Mouse (Mus musculus): ENCODE measurements around the gene Mical3. TPM values are rescaled to one million over a fixed set of nuclear protein-coding genes. Genes with fewer than 3 reads are reported as not detected.

Mical3 gene
- polyA plus RNA-seq, 1 experiment: 10.3 TPM

GRCm38 (mm10) chr6:120916074-120916971 lies 214.5 kb downstream of the Mical3 start, which contains the start of gene Bid:
Gene Bid, minus strand, starts transcription at chr6:120916853.
- peak; percentile 37 for TF ChIP-seq MAX (IDR thresholded peaks at IDR 0.05)
- TF ChIP-seq CEBPB (IDR thresholded peaks at IDR 0.05; ENCODE audit: low read depth): no peak
- H3ac ChIP-seq (ENCODE audit: control insufficient read depth, insufficient read length, low read depth): peak within 1 kb of the TSS; percentile 83
- no peaks in the 10 kb centered on the region for H3K27me3 ChIP-seq (ENCODE audit: control insufficient read depth, insufficient read depth, insufficient read length)
- peaks cover 23% of the 10 kb centered on the region for H3K36me3 ChIP-seq (ENCODE audit: control insufficient read depth, insufficient read depth)
- peaks cover 52% of the 10 kb centered on the region for H3K79me2 ChIP-seq (ENCODE audit: control insufficient read depth, insufficient read depth)
- H3K79me3 ChIP-seq (ENCODE audit: low read depth): peaks cover 45% of the 10 kb centered on the region
- H3K4me3 ChIP-seq (ENCODE audit: insufficient read depth, poor library complexity, severe bottlenecking): peak within 1 kb of the TSS; percentile 82

- H3K4me3 ChIP-seq (ENCODE audit: insufficient read depth, poor library complexity, severe bottlenecking): peak overlapping the region; percentile 82
- H3K27me3 ChIP-seq (ENCODE audit: control insufficient read depth, insufficient read depth, insufficient read length): no peaks in the 10 kb centered on the region
- peaks cover 59% of the 10 kb centered on the region for H3K79me2 ChIP-seq (ENCODE audit: control insufficient read depth, insufficient read depth)
- peaks cover 27% of the 10 kb centered on the region for H3K36me3 ChIP-seq (ENCODE audit: control insufficient read depth, insufficient read depth)
- H3K79me3 ChIP-seq (ENCODE audit: low read depth): peaks cover 52% of the 10 kb centered on the region
- TF ChIP-seq MYOD1 (IDR thresholded peaks at IDR 0.05; ENCODE audit: control insufficient read depth, insufficient read length, low read depth) (no peak), CTCF (IDR thresholded peaks at IDR 0.05; ENCODE audit: control insufficient read depth, insufficient read depth, insufficient read length) (no peak), USF1 (IDR thresholded peaks at IDR 0.05; ENCODE audit: low read depth) (no peak), FOSL1 (IDR thresholded peaks at IDR 0.05; ENCODE audit: insufficient read depth, low read length, poor library complexity, severe bottlenecking) (no peak), MAX (IDR thresholded peaks at IDR 0.05) (no peak), MYOG (IDR thresholded peaks at IDR 0.05; ENCODE audit: control insufficient read depth, extremely low read depth, insufficient read length) (no peak), CEBPB (IDR thresholded peaks at IDR 0.05; ENCODE audit: low read depth) (no peak)
- peak overlapping the region; percentile 83 for H3ac ChIP-seq (ENCODE audit: control insufficient read depth, insufficient read length, low read depth)
Observed at GRCm38 (mm10) chr6:120915649-120915975, 215.2 kb downstream of the Mical3 start.

- peaks cover 56% of the 10 kb centered on the region for H3K79me3 ChIP-seq (ENCODE audit: low read depth)
- peaks cover 28% of the 10 kb centered on the region for H3K36me3 ChIP-seq (ENCODE audit: control insufficient read depth, insufficient read depth)
- H3K4me3 ChIP-seq (ENCODE audit: insufficient read depth, poor library complexity, severe bottlenecking): peak overlapping the region; percentile 82
- no peaks in the 10 kb centered on the region for H3K27me3 ChIP-seq (ENCODE audit: control insufficient read depth, insufficient read depth, insufficient read length)
- H3ac ChIP-seq (ENCODE audit: control insufficient read depth, insufficient read length, low read depth): peak overlapping the region; percentile 61
- TF ChIP-seq CTCF (IDR thresholded peaks at IDR 0.05; ENCODE audit: control insufficient read depth, insufficient read depth, insufficient read length) (peak; percentile 18), MYOG (IDR thresholded peaks at IDR 0.05; ENCODE audit: control insufficient read depth, extremely low read depth, insufficient read length) (no peak), USF1 (IDR thresholded peaks at IDR 0.05; ENCODE audit: low read depth) (no peak), MYOD1 (IDR thresholded peaks at IDR 0.05; ENCODE audit: control insufficient read depth, insufficient read length, low read depth) (peak; percentile 2), MAX (IDR thresholded peaks at IDR 0.05) (no peak), CEBPB (IDR thresholded peaks at IDR 0.05; ENCODE audit: low read depth) (no peak)
- H3K79me2 ChIP-seq (ENCODE audit: control insufficient read depth, insufficient read depth): peaks cover 64% of the 10 kb centered on the region
Observed at GRCm38 (mm10) chr6:120914911-120915648, 215.7 kb downstream of the Mical3 start.

- TF ChIP-seq CEBPB (IDR thresholded peaks at IDR 0.05; ENCODE audit: low read depth): no peak
- TF ChIP-seq MYOD1 (IDR thresholded peaks at IDR 0.05; ENCODE audit: control insufficient read depth, insufficient read length, low read depth): peak; percentile 7
- peak overlapping the region; percentile 82 for H3K4me3 ChIP-seq (ENCODE audit: insufficient read depth, poor library complexity, severe bottlenecking)
Observed at GRCm38 (mm10) chr6:120914533-120914910, 216.3 kb downstream of the Mical3 start.

GRCm38 (mm10) chr6:120913783-120914182 lies 217.0 kb downstream of the Mical3 start:
- Histone ChIP-seq H3K4me3 (ENCODE audit: insufficient read depth, poor library complexity, severe bottlenecking) (no peak overlapping the region), H3K27me3 (ENCODE audit: control insufficient read depth, insufficient read depth, insufficient read length) (no peaks in the 10 kb centered on the region), H3K79me2 (ENCODE audit: control insufficient read depth, insufficient read depth) (peaks cover 73% of the 10 kb centered on the region), H3K36me3 (ENCODE audit: control insufficient read depth, insufficient read depth) (peaks cover 35% of the 10 kb centered on the region), H3K79me3 (ENCODE audit: low read depth) (peaks cover 63% of the 10 kb centered on the region), H3ac (ENCODE audit: control insufficient read depth, insufficient read length, low read depth) (no peak overlapping the region)
- no peak for TF ChIP-seq MYOD1 (IDR thresholded peaks at IDR 0.05; ENCODE audit: control insufficient read depth, insufficient read length, low read depth)
- TF ChIP-seq MYOG (IDR thresholded peaks at IDR 0.05; ENCODE audit: control insufficient read depth, extremely low read depth, insufficient read length): no peak
- no peak for TF ChIP-seq USF1 (IDR thresholded peaks at IDR 0.05; ENCODE audit: low read depth)
- TF ChIP-seq FOSL1 (IDR thresholded peaks at IDR 0.05; ENCODE audit: insufficient read depth, low read length, poor library complexity, severe bottlenecking): no peak

More at GRCm38 (mm10) chr6:120914533-120914910, 216.3 kb downstream of the Mical3 start:
- Histone ChIP-seq H3K36me3 (ENCODE audit: control insufficient read depth, insufficient read depth) (peaks cover 33% of the 10 kb centered on the region), H3K79me3 (ENCODE audit: low read depth) (peaks cover 61% of the 10 kb centered on the region), H3ac (ENCODE audit: control insufficient read depth, insufficient read length, low read depth) (peak overlapping the region; percentile 8), H3K27me3 (ENCODE audit: control insufficient read depth, insufficient read depth, insufficient read length) (no peaks in the 10 kb centered on the region), H3K79me2 (ENCODE audit: control insufficient read depth, insufficient read depth) (peaks cover 70% of the 10 kb centered on the region)

GRCm38 (mm10) chr6:120912931-120913330 lies 217.9 kb downstream of the Mical3 start:
- peaks cover 35% of the 10 kb centered on the region for H3K36me3 ChIP-seq (ENCODE audit: control insufficient read depth, insufficient read depth)
- no peak overlapping the region for H3K4me3 ChIP-seq (ENCODE audit: insufficient read depth, poor library complexity, severe bottlenecking)
- no peaks in the 10 kb centered on the region for H3K27me3 ChIP-seq (ENCODE audit: control insufficient read depth, insufficient read depth, insufficient read length)
- peaks cover 73% of the 10 kb centered on the region for H3K79me2 ChIP-seq (ENCODE audit: control insufficient read depth, insufficient read depth)
- peaks cover 64% of the 10 kb centered on the region for H3K79me3 ChIP-seq (ENCODE audit: low read depth)
- H3ac ChIP-seq (ENCODE audit: control insufficient read depth, insufficient read length, low read depth): no peak overlapping the region
- TF ChIP-seq MYOG (IDR thresholded peaks at IDR 0.05; ENCODE audit: control insufficient read depth, extremely low read depth, insufficient read length) (no peak), MYOD1 (IDR thresholded peaks at IDR 0.05; ENCODE audit: control insufficient read depth, insufficient read length, low read depth) (no peak), CTCF (IDR thresholded peaks at IDR 0.05; ENCODE audit: control insufficient read depth, insufficient read depth, insufficient read length) (no peak), CEBPB (IDR thresholded peaks at IDR 0.05; ENCODE audit: low read depth) (no peak), FOSL1 (IDR thresholded peaks at IDR 0.05; ENCODE audit: insufficient read depth, low read length, poor library complexity, severe bottlenecking) (no peak), MAX (IDR thresholded peaks at IDR 0.05) (no peak), USF1 (IDR thresholded peaks at IDR 0.05; ENCODE audit: low read depth) (no peak)

All from C2C12 (cell line).